Mouse (Mus musculus): ENCODE measurements around the gene Slc19a1. TPM values are rescaled to one million over a fixed set of nuclear protein-coding genes. Genes with fewer than 3 reads are reported as not detected.

Slc19a1 gene
- polyA plus RNA-seq, 1 experiment from 2014 or later: 39.2 TPM

- Histone ChIP-seq H3K4me1 (replicated peaks; ENCODE audit: control insufficient read depth, insufficient read depth, low read length) (0 out of 2 replicates have a peak, but pooled peaks cover 2% of the 10 kb centered on the region), H3K27ac (ENCODE audit: low read length) (no peak overlapping the region), H3K9me3 (ENCODE audit: control insufficient read depth, low read length) (no peaks in the 10 kb centered on the region), H3K9ac (replicated peaks; ENCODE audit: low read depth, low read length) (no peak overlapping the region), H3K4me3 (replicated peaks; ENCODE audit: low read length) (no peak overlapping the region), H3K27me3 (replicated peaks; ENCODE audit: control insufficient read depth, insufficient read depth, low read length) (no peaks in the 10 kb centered on the region), H3K4me2 (ENCODE audit: low read length) (no peak overlapping the region), H3K36me3 (ENCODE audit: control insufficient read depth, insufficient read depth) (no peaks in the 10 kb centered on the region)
- ATAC-seq: peak; percentile 50; the same call in 1 of the 2 replicates
- 33% methylated on average over 3 of the region's 3 CpGs for WGBS
These were observed 50.4 kb downstream of the Slc19a1 start for GRCm38 (mm10) chr10:77082453-77082852.

GRCm38 (mm10) chr10:77082921-77083320, 50.9 kb downstream of the Slc19a1 start:
- WGBS: 63% methylated on average over 5 of the region's 5 CpGs
- Histone ChIP-seq H3K4me2 (ENCODE audit: low read length) (no peak overlapping the region), H3K9ac (replicated peaks; ENCODE audit: low read depth, low read length) (no peak overlapping the region), H3K27me3 (replicated peaks; ENCODE audit: control insufficient read depth, insufficient read depth, low read length) (no peaks in the 10 kb centered on the region), H3K9me3 (ENCODE audit: control insufficient read depth, low read length) (no peaks in the 10 kb centered on the region), H3K4me1 (replicated peaks; ENCODE audit: control insufficient read depth, insufficient read depth, low read length) (0 out of 2 replicates have a peak, but pooled peaks cover 2% of the 10 kb centered on the region), H3K4me3 (replicated peaks; ENCODE audit: low read length) (no peak overlapping the region), H3K27ac (ENCODE audit: low read length) (no peak overlapping the region), H3K36me3 (ENCODE audit: control insufficient read depth, insufficient read depth) (no peaks in the 10 kb centered on the region)
- ATAC-seq: no peak

- Histone ChIP-seq H3K4me3 (replicated peaks; ENCODE audit: low read length) (no peak overlapping the region), H3K4me1 (replicated peaks; ENCODE audit: control insufficient read depth, insufficient read depth, low read length) (0 out of 2 replicates have a peak, but pooled peaks cover 2% of the 10 kb centered on the region), H3K27me3 (replicated peaks; ENCODE audit: control insufficient read depth, insufficient read depth, low read length) (no peaks in the 10 kb centered on the region), H3K4me2 (ENCODE audit: low read length) (no peak overlapping the region), H3K9ac (replicated peaks; ENCODE audit: low read depth, low read length) (no peak overlapping the region), H3K36me3 (ENCODE audit: control insufficient read depth, insufficient read depth) (no peaks in the 10 kb centered on the region), H3K9me3 (ENCODE audit: control insufficient read depth, low read length) (no peaks in the 10 kb centered on the region), H3K27ac (ENCODE audit: low read length) (no peak overlapping the region)
- ATAC-seq: no peak
- WGBS: 95% methylated on average over 1 of the region's 1 CpGs
These were observed 52.5 kb downstream of the Slc19a1 start for GRCm38 (mm10) chr10:77084568-77084967.

- no peaks in the 10 kb centered on the region for H3K27me3 ChIP-seq (replicated peaks; ENCODE audit: control insufficient read depth, insufficient read depth, low read length)
- no peak overlapping the region for H3K4me2 ChIP-seq (ENCODE audit: low read length)
- ATAC-seq: no peak
- no peaks in the 10 kb centered on the region for H3K36me3 ChIP-seq (ENCODE audit: control insufficient read depth, insufficient read depth)
- H3K4me3 ChIP-seq (replicated peaks; ENCODE audit: low read length): no peak overlapping the region
- 58% methylated on average over 8 of the region's 8 CpGs for WGBS
- no peak overlapping the region for H3K9ac ChIP-seq (replicated peaks; ENCODE audit: low read depth, low read length)
- H3K4me1 ChIP-seq (replicated peaks; ENCODE audit: control insufficient read depth, insufficient read depth, low read length): no peaks in the 10 kb centered on the region
- H3K9me3 ChIP-seq (ENCODE audit: control insufficient read depth, low read length): peaks cover 8% of the 10 kb centered on the region; the same call in 1 of the 2 replicates
- H3K27ac ChIP-seq (ENCODE audit: low read length): no peak overlapping the region
These were observed 57.3 kb downstream of the Slc19a1 start for GRCm38 (mm10) chr10:77089336-77089735.

- Histone ChIP-seq H3K27me3 (replicated peaks; ENCODE audit: control insufficient read depth, insufficient read depth, low read length) (no peaks in the 10 kb centered on the region), H3K4me2 (ENCODE audit: low read length) (no peak overlapping the region), H3K4me3 (replicated peaks; ENCODE audit: low read length) (no peak overlapping the region), H3K4me1 (replicated peaks; ENCODE audit: control insufficient read depth, insufficient read depth, low read length) (no peaks in the 10 kb centered on the region), H3K9me3 (ENCODE audit: control insufficient read depth, low read length) (peaks cover 8% of the 10 kb centered on the region; the same call in 1 of the 2 replicates), H3K9ac (replicated peaks; ENCODE audit: low read depth, low read length) (no peak overlapping the region), H3K27ac (ENCODE audit: low read length) (no peak overlapping the region), H3K36me3 (ENCODE audit: control insufficient read depth, insufficient read depth) (no peaks in the 10 kb centered on the region)
- ATAC-seq: no peak
- WGBS: 89% methylated on average over 5 of the region's 5 CpGs
These were observed 58.0 kb downstream of the Slc19a1 start for GRCm38 (mm10) chr10:77090063-77090462.

- Histone ChIP-seq H3K36me3 (ENCODE audit: control insufficient read depth, insufficient read depth) (no peaks in the 10 kb centered on the region), H3K4me2 (ENCODE audit: low read length) (no peak overlapping the region), H3K27me3 (replicated peaks; ENCODE audit: control insufficient read depth, insufficient read depth, low read length) (no peaks in the 10 kb centered on the region), H3K9ac (replicated peaks; ENCODE audit: low read depth, low read length) (no peak overlapping the region), H3K9me3 (ENCODE audit: control insufficient read depth, low read length) (peaks cover 8% of the 10 kb centered on the region; the same call in 1 of the 2 replicates), H3K27ac (ENCODE audit: low read length) (no peak overlapping the region), H3K4me3 (replicated peaks; ENCODE audit: low read length) (no peak overlapping the region), H3K4me1 (replicated peaks; ENCODE audit: control insufficient read depth, insufficient read depth, low read length) (no peaks in the 10 kb centered on the region)
- 89% methylated on average over 4 of the region's 4 CpGs for WGBS
- ATAC-seq: no peak
These were observed 59.6 kb downstream of the Slc19a1 start for GRCm38 (mm10) chr10:77091538-77092097.

- Histone ChIP-seq H3K36me3 (ENCODE audit: control insufficient read depth, insufficient read depth) (no peaks in the 10 kb centered on the region), H3K9me3 (ENCODE audit: control insufficient read depth, low read length) (peaks cover 8% of the 10 kb centered on the region; the same call in 1 of the 2 replicates), H3K4me1 (replicated peaks; ENCODE audit: control insufficient read depth, insufficient read depth, low read length) (no peaks in the 10 kb centered on the region), H3K4me3 (replicated peaks; ENCODE audit: low read length) (no peak overlapping the region), H3K9ac (replicated peaks; ENCODE audit: low read depth, low read length) (no peak overlapping the region), H3K4me2 (ENCODE audit: low read length) (no peak overlapping the region), H3K27ac (ENCODE audit: low read length) (no peak overlapping the region), H3K27me3 (replicated peaks; ENCODE audit: control insufficient read depth, insufficient read depth, low read length) (no peaks in the 10 kb centered on the region)
- ATAC-seq: no peak
These were observed 61.8 kb downstream of the Slc19a1 start for GRCm38 (mm10) chr10:77093817-77094216.

GRCm38 (mm10) chr10:77095666-77096065, 63.6 kb downstream of the Slc19a1 start:
- no peak for ATAC-seq
- Histone ChIP-seq H3K9ac (replicated peaks; ENCODE audit: low read depth, low read length) (no peak overlapping the region), H3K27ac (ENCODE audit: low read length) (no peak overlapping the region), H3K4me3 (replicated peaks; ENCODE audit: low read length) (no peak overlapping the region), H3K27me3 (replicated peaks; ENCODE audit: control insufficient read depth, insufficient read depth, low read length) (no peaks in the 10 kb centered on the region), H3K4me2 (ENCODE audit: low read length) (no peak overlapping the region), H3K4me1 (replicated peaks; ENCODE audit: control insufficient read depth, insufficient read depth, low read length) (no peaks in the 10 kb centered on the region), H3K9me3 (ENCODE audit: control insufficient read depth, low read length) (peaks cover 8% of the 10 kb centered on the region; the same call in 1 of the 2 replicates), H3K36me3 (ENCODE audit: control insufficient read depth, insufficient read depth) (no peaks in the 10 kb centered on the region)
- WGBS: 96% methylated on average over 3 of the region's 3 CpGs

GRCm38 (mm10) chr10:77097006-77097889, 65.2 kb downstream of the Slc19a1 start:
- Histone ChIP-seq H3K4me3 (replicated peaks; ENCODE audit: low read length) (no peak overlapping the region), H3K4me2 (ENCODE audit: low read length) (no peak overlapping the region), H3K9ac (replicated peaks; ENCODE audit: low read depth, low read length) (no peak overlapping the region), H3K27ac (ENCODE audit: low read length) (no peak overlapping the region), H3K27me3 (replicated peaks; ENCODE audit: control insufficient read depth, insufficient read depth, low read length) (no peaks in the 10 kb centered on the region), H3K36me3 (ENCODE audit: control insufficient read depth, insufficient read depth) (no peaks in the 10 kb centered on the region), H3K9me3 (ENCODE audit: control insufficient read depth, low read length) (peaks cover 8% of the 10 kb centered on the region; the same call in 1 of the 2 replicates), H3K4me1 (replicated peaks; ENCODE audit: control insufficient read depth, insufficient read depth, low read length) (no peaks in the 10 kb centered on the region)
- ATAC-seq: no peak
- 51% methylated on average over 12 of the region's 12 CpGs for WGBS

Measured in forebrain, embryonic 16.5 days (tissue).